Mouse (Mus musculus): ENCODE measurements around the gene Gm3646. TPM values are rescaled to one million over a fixed set of nuclear protein-coding genes. Genes with fewer than 3 reads are reported as not detected.

Gene Gm3646
- polyA plus RNA-seq (2015; fragmentation: Nextera tagmentation; extraction: Ambion mirVana), result not detected in 2 replicates

- Histone ChIP-seq H3K4me1 (ENCODE audit: insufficient read depth, low read length) (peaks cover 2% of the 10 kb centered on the region; the same call in 1 of the 2 replicates), H3K36me3 (ENCODE audit: insufficient read depth, low read length) (no peaks in the 10 kb centered on the region), H3K9me3 (ENCODE audit: low read length) (no peaks in the 10 kb centered on the region), H3K27me3 (ENCODE audit: insufficient read depth, low read length) (no peaks in the 10 kb centered on the region), H3K4me3 (ENCODE audit: low read length) (no peak within 1 kb of the TSS), H3K9ac (replicated peaks; ENCODE audit: low read length) (no peak within 1 kb of the TSS), H3K27ac (ENCODE audit: low read length) (no peak within 1 kb of the TSS), H3K4me2 (replicated peaks; ENCODE audit: low read depth, low read length) (no peak within 1 kb of the TSS)
- no peak for ATAC-seq (ENCODE audit: low FRiP score, low TSS enrichment)
- 59% methylated on average over 4 of the region's 4 CpGs for WGBS
Measured at GRCm38 (mm10) chr1:39805243-39805979, at the start of gene Gm3646. Gm3646 (minus strand) TSS chr1:39805332.

GRCm38 (mm10) chr1:39847066-39847465 is 41.9 kb upstream of the Gm3646 start:
- no peaks in the 10 kb centered on the region for H3K27me3 ChIP-seq (ENCODE audit: insufficient read depth, low read length)
- H3K4me2 ChIP-seq (replicated peaks; ENCODE audit: low read depth, low read length), result no peak overlapping the region
- no peak overlapping the region for H3K9ac ChIP-seq (replicated peaks; ENCODE audit: low read length)
- H3K4me1 ChIP-seq (ENCODE audit: insufficient read depth, low read length), result peaks cover 11% of the 10 kb centered on the region
- no peak overlapping the region for H3K4me3 ChIP-seq (ENCODE audit: low read length)
- H3K27ac ChIP-seq (ENCODE audit: low read length), result no peak overlapping the region
- WGBS, result 74% methylated on average over 7 of the region's 7 CpGs
- H3K36me3 ChIP-seq (ENCODE audit: insufficient read depth, low read length), result no peaks in the 10 kb centered on the region
- no peak for ATAC-seq (ENCODE audit: low FRiP score, low TSS enrichment)
- no peaks in the 10 kb centered on the region for H3K9me3 ChIP-seq (ENCODE audit: low read length)

- Histone ChIP-seq H3K36me3 (ENCODE audit: insufficient read depth, low read length) (no peaks in the 10 kb centered on the region), H3K4me1 (ENCODE audit: insufficient read depth, low read length) (peaks cover 11% of the 10 kb centered on the region), H3K9me3 (ENCODE audit: low read length) (no peaks in the 10 kb centered on the region), H3K4me3 (ENCODE audit: low read length) (no peak overlapping the region), H3K9ac (replicated peaks; ENCODE audit: low read length) (no peak overlapping the region), H3K27me3 (ENCODE audit: insufficient read depth, low read length) (no peaks in the 10 kb centered on the region), H3K4me2 (replicated peaks; ENCODE audit: low read depth, low read length) (no peak overlapping the region), H3K27ac (ENCODE audit: low read length) (peak overlapping the region; percentile 48; the same call in 1 of the 2 replicates)
- 21% methylated on average over 4 of the region's 4 CpGs for WGBS
- peak; percentile 31; the same call in 1 of the 2 replicates for ATAC-seq (ENCODE audit: low FRiP score, low TSS enrichment)
Measured at GRCm38 (mm10) chr1:39846031-39846550, 41.0 kb upstream of the Gm3646 start.

GRCm38 (mm10) chr1:39843328-39843727 is 38.2 kb upstream of the Gm3646 start:
- Histone ChIP-seq H3K9me3 (ENCODE audit: low read length) (no peaks in the 10 kb centered on the region), H3K4me2 (replicated peaks; ENCODE audit: low read depth, low read length) (no peak overlapping the region), H3K27me3 (ENCODE audit: insufficient read depth, low read length) (no peaks in the 10 kb centered on the region), H3K27ac (ENCODE audit: low read length) (no peak overlapping the region), H3K4me1 (ENCODE audit: insufficient read depth, low read length) (peaks cover 11% of the 10 kb centered on the region), H3K9ac (replicated peaks; ENCODE audit: low read length) (no peak overlapping the region), H3K4me3 (ENCODE audit: low read length) (no peak overlapping the region), H3K36me3 (ENCODE audit: insufficient read depth, low read length) (no peaks in the 10 kb centered on the region)
- WGBS, result 75% methylated on average over 5 of the region's 5 CpGs
- no peak for ATAC-seq (ENCODE audit: low FRiP score, low TSS enrichment)

GRCm38 (mm10) chr1:39842218-39843007 is 37.3 kb upstream of the Gm3646 start:
- H3K36me3 ChIP-seq (ENCODE audit: insufficient read depth, low read length), result no peaks in the 10 kb centered on the region
- H3K27me3 ChIP-seq (ENCODE audit: insufficient read depth, low read length), result no peaks in the 10 kb centered on the region
- peaks cover 11% of the 10 kb centered on the region for H3K4me1 ChIP-seq (ENCODE audit: insufficient read depth, low read length)
- no peak overlapping the region for H3K27ac ChIP-seq (ENCODE audit: low read length)
- no peak overlapping the region for H3K4me2 ChIP-seq (replicated peaks; ENCODE audit: low read depth, low read length)
- H3K9ac ChIP-seq (replicated peaks; ENCODE audit: low read length), result no peak overlapping the region
- H3K9me3 ChIP-seq (ENCODE audit: low read length), result no peaks in the 10 kb centered on the region
- WGBS, result 84% methylated on average over 14 of the region's 14 CpGs
- H3K4me3 ChIP-seq (ENCODE audit: low read length), result no peak overlapping the region
- no peak for ATAC-seq (ENCODE audit: low FRiP score, low TSS enrichment)

GRCm38 (mm10) chr1:39840856-39841255 is 35.7 kb upstream of the Gm3646 start:
- no peak overlapping the region for H3K4me3 ChIP-seq (ENCODE audit: low read length)
- no peaks in the 10 kb centered on the region for H3K27me3 ChIP-seq (ENCODE audit: insufficient read depth, low read length)
- no peaks in the 10 kb centered on the region for H3K36me3 ChIP-seq (ENCODE audit: insufficient read depth, low read length)
- H3K9me3 ChIP-seq (ENCODE audit: low read length), result no peaks in the 10 kb centered on the region
- no peak for ATAC-seq (ENCODE audit: low FRiP score, low TSS enrichment)
- 67% methylated on average over 4 of the region's 4 CpGs for WGBS
- H3K4me1 ChIP-seq (ENCODE audit: insufficient read depth, low read length), result 0 out of 2 replicates have a peak, but pooled peaks cover 2% of the 10 kb centered on the region
- H3K9ac ChIP-seq (replicated peaks; ENCODE audit: low read length), result no peak overlapping the region
- H3K4me2 ChIP-seq (replicated peaks; ENCODE audit: low read depth, low read length), result no peak overlapping the region
- H3K27ac ChIP-seq (ENCODE audit: low read length), result no peak overlapping the region

GRCm38 (mm10) chr1:39839838-39840237 is 34.7 kb upstream of the Gm3646 start:
- H3K36me3 ChIP-seq (ENCODE audit: insufficient read depth, low read length), result no peaks in the 10 kb centered on the region
- no peak overlapping the region for H3K4me3 ChIP-seq (ENCODE audit: low read length)
- WGBS, result 64% methylated on average over 8 of the region's 8 CpGs
- H3K4me2 ChIP-seq (replicated peaks; ENCODE audit: low read depth, low read length), result no peak overlapping the region
- H3K9ac ChIP-seq (replicated peaks; ENCODE audit: low read length), result no peak overlapping the region
- no peaks in the 10 kb centered on the region for H3K9me3 ChIP-seq (ENCODE audit: low read length)
- no peaks in the 10 kb centered on the region for H3K4me1 ChIP-seq (ENCODE audit: insufficient read depth, low read length)
- no peak overlapping the region for H3K27ac ChIP-seq (ENCODE audit: low read length)
- ATAC-seq (ENCODE audit: low FRiP score, low TSS enrichment), result no peak
- H3K27me3 ChIP-seq (ENCODE audit: insufficient read depth, low read length), result no peaks in the 10 kb centered on the region

GRCm38 (mm10) chr1:39839217-39839616 is 34.1 kb upstream of the Gm3646 start:
- no peak for ATAC-seq (ENCODE audit: low FRiP score, low TSS enrichment)

GRCm38 (mm10) chr1:39838487-39839169 is 33.5 kb upstream of the Gm3646 start:
- ATAC-seq (ENCODE audit: low FRiP score, low TSS enrichment), result no peak
- Histone ChIP-seq H3K4me2 (replicated peaks; ENCODE audit: low read depth, low read length) (no peak overlapping the region), H3K9ac (replicated peaks; ENCODE audit: low read length) (no peak overlapping the region), H3K27ac (ENCODE audit: low read length) (no peak overlapping the region), H3K4me3 (ENCODE audit: low read length) (no peak overlapping the region), H3K36me3 (ENCODE audit: insufficient read depth, low read length) (no peaks in the 10 kb centered on the region), H3K27me3 (ENCODE audit: insufficient read depth, low read length) (no peaks in the 10 kb centered on the region), H3K4me1 (ENCODE audit: insufficient read depth, low read length) (no peaks in the 10 kb centered on the region), H3K9me3 (ENCODE audit: low read length) (no peaks in the 10 kb centered on the region)
- WGBS, result 80% methylated on average over 12 of the region's 12 CpGs

More at GRCm38 (mm10) chr1:39839217-39839616, 34.1 kb upstream of the Gm3646 start:
- no peaks in the 10 kb centered on the region for H3K9me3 ChIP-seq (ENCODE audit: low read length)
- no peaks in the 10 kb centered on the region for H3K27me3 ChIP-seq (ENCODE audit: insufficient read depth, low read length)
- no peak overlapping the region for H3K9ac ChIP-seq (replicated peaks; ENCODE audit: low read length)
- no peaks in the 10 kb centered on the region for H3K4me1 ChIP-seq (ENCODE audit: insufficient read depth, low read length)
- H3K27ac ChIP-seq (ENCODE audit: low read length), result no peak overlapping the region
- 64% methylated on average over 10 of the region's 10 CpGs for WGBS
- H3K4me2 ChIP-seq (replicated peaks; ENCODE audit: low read depth, low read length), result no peak overlapping the region
- H3K36me3 ChIP-seq (ENCODE audit: insufficient read depth, low read length), result no peaks in the 10 kb centered on the region
- H3K4me3 ChIP-seq (ENCODE audit: low read length), result no peak overlapping the region

Data from kidney, embryonic 16.5 days (tissue).